Mouse (Mus musculus): Measurements from ENCODE around the gene Lamtor4. TPM values are rescaled to one million over a fixed set of nuclear protein-coding genes. Genes with fewer than 3 reads are reported as not detected.

Gene Lamtor4
- 1.1 TPM for polyA plus RNA-seq (2014; fragmentation: Illumina TruSeq; extraction: RNeasy Lipid Tissue Mini Kit (QIAGEN cat#74804); ENCODE audit: low read depth, low replicate concordance)

DNA sequence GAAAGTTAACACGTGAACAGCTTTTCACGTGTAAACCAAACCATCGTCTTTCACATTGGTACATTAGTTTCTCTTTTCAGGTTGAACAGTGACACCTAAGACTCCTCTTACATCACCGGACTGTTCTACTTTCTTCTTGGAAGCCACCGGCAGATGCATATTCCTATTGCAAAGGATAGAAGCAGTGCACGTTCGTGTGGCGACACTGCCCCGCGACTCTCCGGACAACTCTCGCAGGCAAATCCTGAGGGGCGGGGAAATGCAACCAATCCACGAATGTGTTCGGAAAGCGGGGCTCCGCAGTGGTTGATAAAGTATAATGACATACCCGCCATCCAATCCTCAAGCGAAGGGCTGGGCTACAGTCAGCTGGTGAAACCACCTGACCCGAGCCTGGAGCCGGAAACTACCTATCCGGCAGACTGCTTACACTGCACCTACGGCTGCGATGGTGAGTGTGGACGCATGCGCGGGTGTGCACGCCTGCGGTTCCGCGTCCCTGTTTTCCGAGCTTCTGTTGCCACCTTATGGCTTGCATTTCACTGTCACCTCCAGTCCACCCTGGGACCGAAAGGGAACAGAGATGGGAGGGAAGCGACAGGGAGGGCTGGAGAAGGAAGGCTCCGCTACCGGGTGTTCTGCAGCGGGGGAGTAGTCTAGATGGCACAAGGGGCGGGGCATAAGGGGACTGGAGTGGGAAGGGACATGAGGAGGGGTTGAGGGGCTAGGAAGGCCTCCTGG, at the start of gene Lamtor4:
TSS of gene Lamtor4 (plus strand) at position 130 of the 741 bp plus-strand sequence.

DNA sequence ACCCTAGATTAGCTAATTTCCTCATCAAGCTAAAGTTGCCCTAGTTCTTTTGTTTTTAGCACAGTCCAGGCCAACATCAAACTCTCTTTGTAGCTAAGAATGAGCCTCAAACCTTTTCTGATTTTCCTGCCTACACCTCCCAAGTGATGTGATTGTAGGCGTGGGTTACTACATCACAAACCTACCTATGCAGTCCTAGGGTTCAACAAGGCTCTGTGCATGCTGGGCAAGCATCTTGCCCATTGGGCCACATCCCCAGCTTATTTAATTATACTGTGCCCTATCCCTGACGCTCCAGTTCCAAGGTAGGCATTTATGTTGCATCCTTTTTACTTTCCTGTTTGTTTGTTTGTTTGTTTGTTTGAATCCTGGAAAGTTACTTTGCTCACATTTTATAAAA, 29.6 kb upstream of the Lamtor4 start, which contains the start of gene Nxpe5:
TSS of gene Nxpe5 (plus strand) at position 199 of the 400 bp plus-strand sequence.

DNA sequence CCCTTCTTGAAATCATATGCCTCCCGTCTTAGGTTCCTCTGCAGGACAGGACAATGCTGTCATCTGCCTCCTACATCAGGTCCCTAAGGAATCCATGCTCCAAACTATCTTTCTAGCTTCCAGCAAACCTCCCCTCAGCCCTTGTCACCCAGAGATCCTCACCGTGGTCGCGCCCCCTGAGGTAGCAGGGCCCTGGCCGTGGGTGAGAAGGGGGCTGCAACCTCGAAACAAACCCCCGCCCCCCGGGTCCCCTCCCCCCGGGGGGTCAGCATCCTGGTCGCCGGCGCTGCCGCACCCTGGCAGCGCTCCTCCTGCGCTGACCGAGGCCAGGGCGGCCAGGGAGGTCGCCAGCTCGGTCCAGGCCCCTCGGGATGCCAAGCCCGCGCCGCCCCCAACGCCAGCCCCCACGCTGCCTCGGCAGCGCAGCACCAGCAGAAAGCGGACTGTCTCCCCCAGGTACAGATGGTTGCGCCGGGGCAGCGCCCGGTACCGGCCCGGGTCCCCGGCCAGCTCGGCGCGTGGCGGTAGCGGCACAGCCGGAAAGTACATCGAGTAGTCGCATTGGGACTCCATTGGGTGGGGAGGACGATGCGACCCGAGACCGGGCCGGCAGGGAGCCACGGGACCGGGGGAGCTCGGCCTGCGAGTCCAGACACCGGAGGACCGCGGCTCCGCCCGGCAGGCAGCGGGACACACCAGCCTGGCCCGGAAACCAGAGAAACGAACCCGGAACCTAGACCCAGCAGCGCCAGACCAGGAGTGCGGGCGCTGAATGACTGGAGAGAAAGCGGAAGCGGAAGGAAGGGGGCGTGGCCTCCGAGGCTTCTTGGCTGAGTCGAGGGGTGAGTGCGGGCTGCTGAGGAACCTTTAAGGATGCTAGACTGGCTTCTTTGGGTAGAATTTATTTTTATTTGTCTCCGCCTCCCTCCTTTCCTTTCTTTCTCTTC, 8.3 kb downstream of the Lamtor4 start, which contains the start of gene BC037034:
TSS of gene BC037034 (minus strand) at position 774 of the 947 bp plus-strand sequence.

DNA sequence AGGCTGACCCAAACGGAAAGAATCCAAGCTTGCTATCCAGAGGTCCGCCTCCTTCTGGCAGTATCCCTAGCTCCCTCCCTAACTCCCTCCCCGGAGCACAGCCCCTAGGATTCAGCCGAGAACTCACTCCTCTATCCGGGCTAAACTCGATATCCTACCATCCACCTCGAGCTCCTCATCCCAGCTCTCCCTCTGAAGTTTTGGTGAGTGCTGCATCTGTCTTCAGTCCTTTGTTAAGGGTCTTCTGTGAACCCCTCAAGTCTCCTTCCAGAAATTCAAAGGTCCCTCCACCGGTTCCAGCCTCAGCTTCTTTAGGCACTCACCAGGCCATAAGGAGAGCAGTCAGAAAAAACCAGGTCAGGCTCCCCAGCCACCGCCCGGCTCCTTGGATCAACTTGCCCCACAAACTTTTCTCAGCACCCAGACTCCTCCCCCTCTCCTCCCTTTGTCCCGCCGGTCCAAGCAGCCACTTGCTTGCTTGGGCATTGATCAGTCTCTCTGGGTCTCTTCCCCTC, 17.2 kb downstream of the Lamtor4 start, which contains the start of gene Gal3st4:
TSS of gene Gal3st4 (minus strand) at position 432 of the 515 bp plus-strand sequence.

DNA sequence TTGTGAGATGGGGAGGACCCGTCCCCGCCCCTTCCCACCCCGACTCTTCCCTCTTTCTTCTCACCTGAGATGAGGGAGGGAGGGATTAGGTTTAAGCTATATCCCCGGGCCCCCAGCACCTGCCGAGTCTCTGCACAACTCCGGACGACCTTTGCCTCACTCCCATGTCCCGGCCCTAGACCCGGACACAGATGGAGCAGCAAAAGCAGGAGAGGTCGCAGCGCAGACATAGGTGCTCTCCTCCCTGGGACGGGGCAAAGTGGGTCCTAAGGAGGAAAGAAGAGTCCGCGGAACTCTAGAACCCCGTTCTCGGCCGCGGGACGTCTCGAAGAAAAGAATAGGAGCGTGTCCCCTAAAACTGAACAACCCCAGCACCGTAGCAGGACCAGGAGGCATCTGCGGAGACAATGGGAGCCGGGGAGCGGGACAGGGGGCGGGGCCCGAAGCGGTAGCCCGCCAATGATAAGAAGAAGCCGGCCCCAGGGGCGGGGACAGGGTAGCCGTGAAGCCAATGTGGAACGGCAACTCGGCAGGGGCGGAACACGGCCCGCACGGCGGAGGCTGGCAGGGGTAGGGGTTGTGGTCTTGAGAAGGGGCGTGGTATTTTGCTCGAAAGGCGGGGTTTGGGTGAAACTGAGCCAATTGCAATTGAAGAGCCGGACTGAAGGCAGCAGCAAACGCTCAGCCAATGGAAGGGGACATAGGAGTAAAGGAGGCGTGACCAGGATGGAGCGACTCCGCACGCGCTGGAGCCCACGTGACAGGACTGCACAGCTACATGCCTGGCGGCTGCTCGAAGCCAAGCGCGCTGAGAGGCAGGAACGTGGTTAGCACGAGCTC, 24.5 kb downstream of the Lamtor4 start, which contains the start of the genes Gm43720, Gpc2 and Stag3:
TSS of gene Gm43720 (minus strand) at position 374 of the 840 bp plus-strand sequence.
TSS of gene Gpc2 (minus strand) at position 421 of the 840 bp plus-strand sequence.
TSS of gene Stag3 (plus strand) at position 656 of the 840 bp plus-strand sequence.

Other genes with a start within 250 kb of the Lamtor4 start
- not detected for gene Smok3a, start 234.2 kb upstream of the Lamtor4 start, polyA plus RNA-seq (2014; fragmentation: Illumina TruSeq; extraction: RNeasy Lipid Tissue Mini Kit (QIAGEN cat#74804); ENCODE audit: low read depth, low replicate concordance)
- gene Smok3b, start 234.1 kb upstream of the Lamtor4 start, polyA plus RNA-seq (2014; fragmentation: Illumina TruSeq; extraction: RNeasy Lipid Tissue Mini Kit (QIAGEN cat#74804); ENCODE audit: low read depth, low replicate concordance): not detected
- gene Smok3c, start 202.3 kb upstream of the Lamtor4 start, polyA plus RNA-seq (2014; fragmentation: Illumina TruSeq; extraction: RNeasy Lipid Tissue Mini Kit (QIAGEN cat#74804); ENCODE audit: low read depth, low replicate concordance): not detected
- 55.4 TPM for gene Zkscan1, start 170.4 kb upstream of the Lamtor4 start, polyA plus RNA-seq (2014; fragmentation: Illumina TruSeq; extraction: RNeasy Lipid Tissue Mini Kit (QIAGEN cat#74804); ENCODE audit: low read depth, low replicate concordance)
- 12.9 TPM for gene Zscan21, start 138.6 kb upstream of the Lamtor4 start, polyA plus RNA-seq (2014; fragmentation: Illumina TruSeq; extraction: RNeasy Lipid Tissue Mini Kit (QIAGEN cat#74804); ENCODE audit: low read depth, low replicate concordance)
- 19.7 TPM for gene Zfp113, start 99.7 kb upstream of the Lamtor4 start, polyA plus RNA-seq (2014; fragmentation: Illumina TruSeq; extraction: RNeasy Lipid Tissue Mini Kit (QIAGEN cat#74804); ENCODE audit: low read depth, low replicate concordance)
- gene Cops6, start 94.4 kb upstream of the Lamtor4 start, polyA plus RNA-seq (2014; fragmentation: Illumina TruSeq; extraction: RNeasy Lipid Tissue Mini Kit (QIAGEN cat#74804); ENCODE audit: low read depth, low replicate concordance): 47.9 TPM
- 9.8 TPM for gene Ap4m1, start 83.5 kb upstream of the Lamtor4 start, polyA plus RNA-seq (2014; fragmentation: Illumina TruSeq; extraction: RNeasy Lipid Tissue Mini Kit (QIAGEN cat#74804); ENCODE audit: low read depth, low replicate concordance)
- gene Mcm7, start 83.1 kb upstream of the Lamtor4 start, polyA plus RNA-seq (2014; fragmentation: Illumina TruSeq; extraction: RNeasy Lipid Tissue Mini Kit (QIAGEN cat#74804); ENCODE audit: low read depth, low replicate concordance): 13.7 TPM
- 5.9 TPM for gene Taf6, start 68.0 kb upstream of the Lamtor4 start, polyA plus RNA-seq (2014; fragmentation: Illumina TruSeq; extraction: RNeasy Lipid Tissue Mini Kit (QIAGEN cat#74804); ENCODE audit: low read depth, low replicate concordance)
- 11.8 TPM for gene Cnpy4, start 68.0 kb upstream of the Lamtor4 start, polyA plus RNA-seq (2014; fragmentation: Illumina TruSeq; extraction: RNeasy Lipid Tissue Mini Kit (QIAGEN cat#74804); ENCODE audit: low read depth, low replicate concordance)
- not detected for gene Mblac1, start 61.2 kb upstream of the Lamtor4 start, polyA plus RNA-seq (2014; fragmentation: Illumina TruSeq; extraction: RNeasy Lipid Tissue Mini Kit (QIAGEN cat#74804); ENCODE audit: low read depth, low replicate concordance)
- gene Nxpe5, start 29.6 kb upstream of the Lamtor4 start, polyA plus RNA-seq (2014; fragmentation: Illumina TruSeq; extraction: RNeasy Lipid Tissue Mini Kit (QIAGEN cat#74804); ENCODE audit: low read depth, low replicate concordance): 1.5 TPM
- gene BC037034, start 8.6 kb downstream of the Lamtor4 start, polyA plus RNA-seq (2014; fragmentation: Illumina TruSeq; extraction: RNeasy Lipid Tissue Mini Kit (QIAGEN cat#74804); ENCODE audit: low read depth, low replicate concordance): 2.9 TPM
- gene Gal3st4, start 17.4 kb downstream of the Lamtor4 start, polyA plus RNA-seq (2014; fragmentation: Illumina TruSeq; extraction: RNeasy Lipid Tissue Mini Kit (QIAGEN cat#74804); ENCODE audit: low read depth, low replicate concordance): 0.41 TPM
- gene Gm43720, start 24.5 kb downstream of the Lamtor4 start, polyA plus RNA-seq (2014; fragmentation: Illumina TruSeq; extraction: RNeasy Lipid Tissue Mini Kit (QIAGEN cat#74804); ENCODE audit: low read depth, low replicate concordance): not detected
- 0.76 TPM for gene Gpc2, start 24.5 kb downstream of the Lamtor4 start, polyA plus RNA-seq (2014; fragmentation: Illumina TruSeq; extraction: RNeasy Lipid Tissue Mini Kit (QIAGEN cat#74804); ENCODE audit: low read depth, low replicate concordance)
- 0.82 TPM for gene Stag3, start 24.8 kb downstream of the Lamtor4 start, polyA plus RNA-seq (2014; fragmentation: Illumina TruSeq; extraction: RNeasy Lipid Tissue Mini Kit (QIAGEN cat#74804); ENCODE audit: low read depth, low replicate concordance)
- 0.57 TPM for gene Pvrig, start 86.5 kb downstream of the Lamtor4 start, polyA plus RNA-seq (2014; fragmentation: Illumina TruSeq; extraction: RNeasy Lipid Tissue Mini Kit (QIAGEN cat#74804); ENCODE audit: low read depth, low replicate concordance)
- 23.5 TPM for gene Zfp157, start 186.0 kb downstream of the Lamtor4 start, polyA plus RNA-seq (2014; fragmentation: Illumina TruSeq; extraction: RNeasy Lipid Tissue Mini Kit (QIAGEN cat#74804); ENCODE audit: low read depth, low replicate concordance)